Mouse (Mus musculus) neural tube, embryonic 15.5 days (tissue): ENCODE results near the gene Gabpb2. TPM values are rescaled to one million over a fixed set of nuclear protein-coding genes. Genes with fewer than 3 reads are reported as not detected.

ENCODE experiments used
- ATAC-seq: fragments of 200-750 bp; cut with Nextera tagmentation; 2 replicates; pipeline ENCODE4 v1.8.0; 2017; ENCODE audit warnings: mild to moderate bottlenecking, moderate TSS enrichment, moderate library complexity; ENCODE audit not compliant: low FRiP score
- H3K27ac ChIP-seq: fragments of 300-500 bp; sonication (generic); replicated peaks from 2 replicates; pipeline ENCODE4 v1.5.1; 2015; ENCODE audit warnings: mild to moderate bottlenecking, inconsistent platforms
- H3K27me3 ChIP-seq: fragments of 300-500 bp; sonication (generic); replicated peaks from 2 replicates; pipeline ENCODE4 v1.6.1; 2015; ENCODE audit warnings: inconsistent platforms
- H3K36me3 ChIP-seq: fragments of 300-500 bp; sonication (generic); 2 replicates; pipeline ENCODE4 v1.6.1; 2015; ENCODE audit warnings: inconsistent platforms
- H3K4me1 ChIP-seq: fragments of 300-500 bp; sonication (generic); 2 replicates; pipeline ENCODE4 v1.6.1; 2015; ENCODE audit warnings: inconsistent platforms
- H3K4me2 ChIP-seq: fragments of 300-500 bp; sonication (generic); 2 replicates; pipeline ENCODE4 v1.6.1; 2015; ENCODE audit warnings: inconsistent platforms, mild to moderate bottlenecking, moderate library complexity
- H3K4me3 ChIP-seq: fragments of 300-500 bp; sonication (generic); replicated peaks from 2 replicates; pipeline ENCODE4 v1.5.1; 2015; ENCODE audit warnings: mild to moderate bottlenecking, inconsistent platforms
- H3K9ac ChIP-seq: fragments of 300-500 bp; sonication (generic); replicated peaks from 2 replicates; pipeline ENCODE4 v1.6.1; 2015; ENCODE audit warnings: mild to moderate bottlenecking, inconsistent platforms
- H3K9me3 ChIP-seq: fragments of 300-500 bp; sonication (generic); replicated peaks from 2 replicates; pipeline ENCODE4 v1.6.1; 2016; ENCODE audit warnings: inconsistent platforms
- WGBS: fragments of 180-500 bp; shearing (Covaris S2); methylation state at CpG from one replicate; pipeline ENCODE4 v1.1.7; 2015; ENCODE audit warnings: mixed read lengths; 5-methylcytosine and 5-hydroxymethylcytosine counted together
- polyA plus RNA-seq: library from polyadenylated mRNA; unstranded; fragments of >200 nt; fragmentation: Nextera tagmentation; extraction: Ambion mirVana; gene quantifications from 2 replicates; pipeline ENCODE4 v1.2.1, GENCODE M21; 2015

Gabpb2 gene
- polyA plus RNA-seq, 1 experiment from 2014 or later, result 2.8 TPM

DNA sequence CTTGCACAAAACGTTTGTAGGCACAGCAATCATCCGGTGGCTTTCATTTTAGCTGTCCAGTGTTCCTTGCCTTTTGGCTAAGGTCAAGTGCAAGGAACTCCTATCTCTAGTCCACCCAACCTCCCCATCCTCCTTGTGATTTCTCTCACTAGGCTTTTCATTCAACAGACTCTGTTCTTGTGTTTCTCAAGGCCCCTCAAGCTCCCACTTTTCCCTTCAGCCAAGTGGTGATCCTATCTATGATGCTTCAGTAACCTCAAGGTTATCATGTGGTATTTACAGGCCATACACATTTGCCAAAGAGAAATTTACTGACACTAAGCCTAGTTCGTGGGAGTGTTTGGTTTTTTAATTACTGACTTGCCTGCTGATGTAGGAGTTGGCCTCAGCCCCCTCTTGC lies 37.8 kb downstream of the Gabpb2 start:
- Histone ChIP-seq H3K4me1 (no peaks in the 10 kb centered on the region), H3K4me2 (no peak overlapping the region), H3K36me3 (peaks cover 20% of the 10 kb centered on the region), H3K4me3 (no peak overlapping the region), H3K9ac (no peak overlapping the region), H3K9me3 (no peaks in the 10 kb centered on the region), H3K27me3 (no peaks in the 10 kb centered on the region), H3K27ac (no peak overlapping the region)
- 70% methylated on average over 3 of the region's 3 CpGs for WGBS
- ATAC-seq, result no peak

DNA sequence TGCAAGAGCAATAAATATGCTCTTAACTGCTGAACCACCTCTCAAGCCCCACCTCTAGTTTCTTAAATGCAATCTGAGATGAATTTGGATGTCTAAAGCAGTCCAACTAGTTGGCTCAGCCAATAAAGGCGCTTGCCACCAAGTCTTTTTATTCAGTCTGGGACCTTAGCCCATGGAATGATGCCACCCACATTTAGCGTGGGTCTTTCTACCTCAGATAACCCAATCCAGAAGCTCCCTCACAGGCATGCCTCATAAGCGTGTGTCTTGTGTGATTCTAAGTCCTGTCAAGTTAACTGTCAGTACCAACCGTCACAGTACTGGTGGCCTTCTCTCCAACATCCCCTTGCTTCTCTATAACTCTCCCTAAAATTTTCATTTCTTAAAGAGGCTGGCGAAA lies 38.8 kb downstream of the Gabpb2 start:
- Histone ChIP-seq H3K9ac (no peak overlapping the region), H3K36me3 (peaks cover 12% of the 10 kb centered on the region; the same call in 1 of the 2 replicates), H3K27me3 (no peaks in the 10 kb centered on the region), H3K4me3 (no peak overlapping the region), H3K4me2 (no peak overlapping the region), H3K4me1 (peaks cover 3% of the 10 kb centered on the region; the same call in 1 of the 2 replicates), H3K27ac (no peak overlapping the region), H3K9me3 (no peaks in the 10 kb centered on the region)
- WGBS, result 88% methylated on average over 5 of the region's 5 CpGs
- ATAC-seq, result no peak

DNA sequence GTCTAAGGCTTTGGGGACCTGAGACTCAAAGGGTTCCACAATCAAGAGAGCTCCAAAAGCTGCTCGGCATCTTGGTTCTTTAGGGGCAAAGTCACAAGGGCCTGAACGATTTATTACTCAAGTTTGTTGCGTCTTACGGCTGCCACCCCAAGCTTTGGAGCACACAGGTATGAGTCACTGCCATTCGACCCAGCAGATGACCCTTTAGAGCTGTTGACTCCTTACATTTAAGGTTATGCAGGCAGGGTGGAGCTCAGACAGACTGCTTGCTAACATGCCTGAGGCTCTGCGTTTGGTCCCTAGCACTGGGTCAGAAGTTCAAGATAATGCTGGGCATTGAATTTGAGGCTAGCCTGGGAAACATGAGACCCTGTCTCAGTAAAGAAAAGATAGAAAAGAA lies 40.1 kb downstream of the Gabpb2 start:
- H3K27ac ChIP-seq, result no peak overlapping the region
- 64% methylated on average over 6 of the region's 6 CpGs for WGBS
- no peak overlapping the region for H3K9ac ChIP-seq
- no peak overlapping the region for H3K4me2 ChIP-seq
- 0 out of 2 replicates have a peak, but pooled peaks cover under 1% of the 10 kb centered on the region for H3K27me3 ChIP-seq
- ATAC-seq, result no peak
- no peak overlapping the region for H3K4me3 ChIP-seq
- H3K4me1 ChIP-seq, result peaks cover 16% of the 10 kb centered on the region
- H3K9me3 ChIP-seq, result no peaks in the 10 kb centered on the region
- peaks cover 10% of the 10 kb centered on the region for H3K36me3 ChIP-seq

DNA sequence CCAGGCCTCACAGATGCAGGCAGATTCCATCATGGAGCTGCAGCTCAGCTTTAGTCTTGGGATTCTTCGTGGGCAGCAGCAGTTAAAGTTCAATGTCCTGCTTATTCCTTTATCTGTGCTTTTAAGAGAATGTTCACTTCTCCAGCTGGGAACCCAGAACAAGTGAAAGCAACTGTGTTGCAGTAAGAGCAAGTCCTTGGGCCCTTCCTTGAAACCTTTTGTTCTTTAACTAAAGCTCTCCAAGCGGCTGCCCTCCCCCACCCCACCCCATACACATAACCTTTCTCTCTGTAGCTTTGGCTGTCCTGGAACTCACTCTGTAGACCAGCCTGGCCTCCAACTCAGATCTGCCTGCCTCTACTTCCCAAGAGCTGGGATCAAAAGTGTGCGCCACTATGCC lies 41.2 kb downstream of the Gabpb2 start:
- WGBS, result 75% methylated on average over 3 of the region's 3 CpGs
- H3K27ac ChIP-seq, result no peak overlapping the region
- peaks cover 20% of the 10 kb centered on the region for H3K4me1 ChIP-seq
- H3K27me3 ChIP-seq, result peaks cover 11% of the 10 kb centered on the region
- no peaks in the 10 kb centered on the region for H3K9me3 ChIP-seq
- H3K9ac ChIP-seq, result no peak overlapping the region
- ATAC-seq, result no peak
- H3K4me2 ChIP-seq, result no peak overlapping the region
- no peak overlapping the region for H3K4me3 ChIP-seq
- H3K36me3 ChIP-seq, result peaks cover 19% of the 10 kb centered on the region

DNA sequence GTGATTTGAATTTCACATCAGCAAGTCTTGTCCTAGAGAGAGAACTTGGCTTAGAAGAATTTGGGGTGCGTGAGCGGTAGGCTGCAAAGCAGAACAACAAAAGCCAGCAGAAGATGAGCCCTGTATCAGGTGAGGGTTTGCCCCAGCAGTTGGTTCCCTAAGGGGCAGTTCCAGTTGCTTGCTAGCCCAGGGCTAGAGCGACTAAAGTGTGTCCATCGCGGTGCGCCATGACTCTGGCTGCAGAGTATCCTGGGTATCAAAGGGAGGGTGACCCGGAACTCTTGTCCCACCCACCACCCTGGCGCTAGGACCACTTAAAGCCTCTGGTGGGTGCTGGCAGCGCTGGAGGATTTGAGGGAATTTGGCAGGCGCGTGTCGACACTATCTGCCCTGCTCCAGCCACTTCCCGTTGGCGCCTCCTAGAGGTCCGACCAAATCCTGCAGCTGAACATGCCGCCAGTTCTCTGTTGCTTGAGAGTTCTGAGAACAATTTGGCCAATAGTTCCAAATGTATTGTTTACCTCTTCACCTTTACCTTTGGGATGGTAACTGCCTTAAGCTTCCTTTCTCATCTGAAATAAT lies 43.6 kb downstream of the Gabpb2 start:
- peak; percentile 49 for ATAC-seq
- peak overlapping the region; percentile 51 for H3K4me2 ChIP-seq
- H3K9me3 ChIP-seq, result no peaks in the 10 kb centered on the region
- peaks cover 43% of the 10 kb centered on the region for H3K36me3 ChIP-seq
- H3K27ac ChIP-seq, result no peak overlapping the region
- no peak overlapping the region for H3K4me3 ChIP-seq
- H3K27me3 ChIP-seq, result peaks cover 35% of the 10 kb centered on the region
- H3K4me1 ChIP-seq, result peaks cover 20% of the 10 kb centered on the region
- 10% methylated on average over 16 of the region's 16 CpGs for WGBS
- H3K9ac ChIP-seq, result no peak overlapping the region

DNA sequence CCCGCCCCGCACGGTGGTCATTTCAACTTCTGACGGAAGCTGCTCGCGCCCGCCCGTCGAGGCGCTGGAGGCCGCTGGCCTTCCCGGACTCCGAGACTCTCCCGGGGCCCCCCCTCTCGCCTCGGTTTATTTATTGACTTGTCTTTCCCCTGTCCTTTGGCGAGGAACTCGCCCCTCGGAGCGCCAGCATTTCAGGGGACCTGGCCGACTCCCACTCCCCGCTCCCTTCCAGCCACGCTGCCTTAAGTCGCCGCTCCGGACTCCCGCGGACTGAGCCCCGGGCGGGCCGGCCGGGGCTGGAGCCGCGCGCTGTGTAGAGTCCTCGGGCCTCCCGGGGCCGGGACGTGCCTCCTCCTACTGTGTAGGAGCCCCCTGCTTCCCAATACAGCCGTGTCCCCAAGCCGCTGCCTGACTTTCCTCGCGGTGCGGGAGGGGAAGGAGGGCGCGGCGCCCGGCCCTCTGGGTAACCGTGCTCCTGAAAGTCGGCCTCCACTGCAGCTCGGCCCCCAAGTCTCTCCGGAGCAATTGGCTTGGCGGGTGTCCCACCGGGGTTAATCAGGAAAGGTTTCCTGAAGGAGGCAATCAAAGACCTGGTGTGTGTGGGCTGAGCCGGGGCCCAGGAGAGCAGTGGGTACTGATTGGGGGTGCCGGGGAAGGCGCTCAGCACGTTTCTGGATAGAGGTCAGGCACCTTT lies 44.3 kb downstream of the Gabpb2 start:
- no peak overlapping the region for H3K27ac ChIP-seq
- peaks cover 50% of the 10 kb centered on the region for H3K36me3 ChIP-seq
- peak overlapping the region; percentile 14 for H3K4me3 ChIP-seq
- H3K9ac ChIP-seq, result no peak overlapping the region
- peak overlapping the region; percentile 51 for H3K4me2 ChIP-seq
- H3K27me3 ChIP-seq, result peaks cover 42% of the 10 kb centered on the region
- ATAC-seq, result 0 out of 2 replicates have a peak, but pooled peaks have one; percentile 26
- WGBS, result 7% methylated on average over 56 of the region's 58 CpGs
- H3K4me1 ChIP-seq, result peaks cover 20% of the 10 kb centered on the region
- no peaks in the 10 kb centered on the region for H3K9me3 ChIP-seq

DNA sequence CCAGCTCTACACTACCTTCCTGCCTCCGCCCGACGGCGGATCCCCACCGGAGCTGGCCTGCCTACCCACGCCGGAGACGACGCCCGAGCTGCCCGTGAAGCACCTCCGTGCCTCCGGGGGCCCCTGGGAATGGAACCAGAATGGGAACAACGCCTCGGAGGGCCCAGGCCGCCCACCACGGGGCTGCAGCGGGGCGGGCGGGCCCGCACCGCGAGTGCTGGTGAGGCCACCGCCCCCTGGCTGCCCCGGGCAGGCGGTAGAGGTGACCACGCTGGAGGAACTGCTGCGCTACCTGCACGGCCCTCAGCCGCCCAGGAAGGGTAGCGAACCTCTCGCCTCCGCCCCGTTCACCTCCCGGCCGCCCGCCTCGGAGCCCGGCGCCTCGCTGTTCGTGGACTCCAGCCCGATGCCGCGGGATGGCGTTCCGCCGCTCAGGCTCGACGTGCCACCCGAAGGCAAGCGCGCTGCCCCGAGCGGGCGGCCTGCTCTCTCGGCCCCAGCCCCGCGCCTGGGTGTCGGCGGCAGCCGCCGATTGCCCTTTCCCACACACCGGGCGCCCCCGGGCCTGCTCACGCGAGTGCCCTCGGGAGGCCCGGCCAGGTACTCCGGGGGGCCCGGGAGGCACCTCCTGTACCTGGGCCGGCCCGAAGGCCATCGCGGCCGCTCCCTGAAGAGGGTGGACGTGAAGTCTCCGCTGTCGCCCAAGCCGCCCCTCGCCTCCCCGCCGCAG lies 45.0 kb downstream of the Gabpb2 start:
- no peak overlapping the region for H3K9ac ChIP-seq
- H3K36me3 ChIP-seq, result peaks cover 57% of the 10 kb centered on the region
- no peak for ATAC-seq
- no peak overlapping the region for H3K27ac ChIP-seq
- H3K4me1 ChIP-seq, result peaks cover 20% of the 10 kb centered on the region
- peak overlapping the region; percentile 14; the same call in 1 of the 2 replicates for H3K4me3 ChIP-seq
- H3K27me3 ChIP-seq, result peaks cover 47% of the 10 kb centered on the region
- H3K9me3 ChIP-seq, result no peaks in the 10 kb centered on the region
- peak overlapping the region; percentile 51 for H3K4me2 ChIP-seq
- 18% methylated on average over 75 of the region's 84 CpGs for WGBS

DNA sequence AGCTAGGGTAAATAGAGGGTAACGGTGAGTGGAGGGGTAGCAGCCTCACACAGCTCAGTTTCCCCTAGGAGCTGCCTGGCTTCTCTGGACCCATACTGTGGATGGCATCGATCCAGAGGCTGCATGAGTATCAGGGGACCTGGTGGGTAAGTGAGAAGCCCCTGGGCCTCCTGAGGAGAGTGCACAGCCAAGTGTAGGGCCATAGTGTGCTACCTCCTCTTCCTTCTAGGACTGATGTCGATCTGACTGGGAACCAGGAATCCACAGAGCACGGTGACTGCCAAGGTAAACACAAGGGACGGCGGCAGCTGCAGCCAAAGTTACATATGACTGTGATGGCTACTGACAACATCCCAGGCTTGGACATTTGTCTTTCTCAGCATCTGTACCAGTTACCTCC lies 46.6 kb downstream of the Gabpb2 start:
- H3K9me3 ChIP-seq, result no peaks in the 10 kb centered on the region
- H3K27me3 ChIP-seq, result peaks cover 53% of the 10 kb centered on the region
- H3K4me1 ChIP-seq, result peaks cover 20% of the 10 kb centered on the region
- H3K4me3 ChIP-seq, result no peak overlapping the region
- no peak overlapping the region for H3K9ac ChIP-seq
- ATAC-seq, result no peak
- 68% methylated on average over 6 of the region's 6 CpGs for WGBS
- H3K27ac ChIP-seq, result no peak overlapping the region
- H3K4me2 ChIP-seq, result no peak overlapping the region
- peaks cover 73% of the 10 kb centered on the region for H3K36me3 ChIP-seq

DNA sequence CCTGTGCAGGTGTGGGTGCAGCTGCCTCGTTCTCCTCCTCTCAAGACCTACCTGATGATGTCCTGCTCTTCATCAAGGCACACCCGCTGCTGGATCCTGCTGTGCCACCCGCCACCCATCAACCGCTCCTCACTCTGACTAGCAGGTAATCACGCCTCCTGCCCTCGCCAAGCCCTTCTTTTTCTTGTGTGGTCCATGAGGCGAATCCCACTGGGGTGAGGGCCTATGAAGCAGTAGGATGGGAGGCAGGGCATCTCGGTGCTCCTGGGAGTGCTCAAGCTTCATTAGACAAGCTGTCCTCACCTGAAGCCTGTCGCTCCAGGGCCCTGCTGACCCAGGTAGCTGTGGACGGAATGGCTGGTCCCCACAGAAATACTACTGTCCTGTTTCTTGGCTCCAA lies 47.7 kb downstream of the Gabpb2 start:
- Histone ChIP-seq H3K4me1 (peaks cover 20% of the 10 kb centered on the region), H3K4me2 (no peak overlapping the region), H3K36me3 (peaks cover 80% of the 10 kb centered on the region), H3K27me3 (peaks cover 53% of the 10 kb centered on the region), H3K9ac (no peak overlapping the region), H3K27ac (no peak overlapping the region), H3K4me3 (no peak overlapping the region), H3K9me3 (no peaks in the 10 kb centered on the region)
- 90% methylated on average over 10 of the region's 10 CpGs for WGBS
- no peak for ATAC-seq

DNA sequence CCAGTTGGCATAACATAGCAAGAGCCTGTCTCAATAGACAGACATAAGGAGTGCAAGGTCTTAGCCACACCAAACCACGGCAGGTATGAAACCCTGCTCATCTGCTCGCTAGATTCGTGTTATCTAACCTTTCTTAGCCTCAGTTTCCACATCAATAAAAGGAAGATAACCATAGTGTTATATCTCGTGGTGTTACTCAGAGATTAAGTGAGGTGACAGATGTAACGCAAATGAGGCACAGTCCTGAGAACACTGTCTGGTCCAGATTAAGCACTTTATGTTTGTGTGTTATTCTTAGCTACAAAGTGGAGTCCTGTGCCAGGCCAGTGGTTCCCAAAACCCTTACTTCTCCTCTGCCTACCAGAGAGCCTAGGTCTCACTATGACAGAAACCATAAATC lies 52.9 kb downstream of the Gabpb2 start:
- WGBS, result 84% methylated on average over 5 of the region's 5 CpGs
- H3K36me3 ChIP-seq, result peaks cover 52% of the 10 kb centered on the region

DNA sequence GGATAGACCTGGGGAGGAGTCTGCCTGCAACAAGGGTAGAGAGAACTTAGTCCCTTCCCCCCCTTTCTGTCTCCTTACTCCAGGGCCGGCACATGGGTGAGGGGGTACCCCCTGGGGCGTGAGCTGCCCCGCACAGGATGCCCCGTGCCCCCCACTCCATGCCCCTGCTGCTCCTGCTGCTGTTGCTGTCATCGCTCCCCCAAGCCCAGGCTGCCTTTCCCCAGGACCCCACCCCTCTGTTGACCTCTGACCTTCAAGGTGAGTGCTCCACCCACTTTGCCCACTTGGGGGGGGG lies 53.5 kb downstream of the Gabpb2 start:
- Histone ChIP-seq H3K4me3 (no peak overlapping the region), H3K27ac (no peak overlapping the region), H3K9me3 (no peaks in the 10 kb centered on the region), H3K36me3 (peaks cover 46% of the 10 kb centered on the region), H3K4me1 (peaks cover 41% of the 10 kb centered on the region), H3K9ac (no peak overlapping the region), H3K27me3 (peaks cover 19% of the 10 kb centered on the region), H3K4me2 (0 out of 2 replicates have a peak overlapping the region, but pooled peaks have one; percentile 69)
- ATAC-seq, result no peak
- WGBS, result 82% methylated on average over 5 of the region's 5 CpGs

More for the DNA sequence above, 52.9 kb downstream of the Gabpb2 start:
- Histone ChIP-seq H3K4me3 (no peak overlapping the region), H3K9me3 (no peaks in the 10 kb centered on the region), H3K4me1 (peaks cover 34% of the 10 kb centered on the region), H3K4me2 (no peak overlapping the region), H3K9ac (no peak overlapping the region), H3K27ac (no peak overlapping the region), H3K27me3 (peaks cover 26% of the 10 kb centered on the region)
- ATAC-seq, result no peak
